Mouse (Mus musculus): Measurements from ENCODE around the gene Tnik. TPM values are rescaled to one million over a fixed set of nuclear protein-coding genes. Genes with fewer than 3 reads are reported as not detected.

Gene Tnik
- 1 to 10 TPM; 1.7 to 2.1 TPM for total RNA-seq (2023)

DNA sequence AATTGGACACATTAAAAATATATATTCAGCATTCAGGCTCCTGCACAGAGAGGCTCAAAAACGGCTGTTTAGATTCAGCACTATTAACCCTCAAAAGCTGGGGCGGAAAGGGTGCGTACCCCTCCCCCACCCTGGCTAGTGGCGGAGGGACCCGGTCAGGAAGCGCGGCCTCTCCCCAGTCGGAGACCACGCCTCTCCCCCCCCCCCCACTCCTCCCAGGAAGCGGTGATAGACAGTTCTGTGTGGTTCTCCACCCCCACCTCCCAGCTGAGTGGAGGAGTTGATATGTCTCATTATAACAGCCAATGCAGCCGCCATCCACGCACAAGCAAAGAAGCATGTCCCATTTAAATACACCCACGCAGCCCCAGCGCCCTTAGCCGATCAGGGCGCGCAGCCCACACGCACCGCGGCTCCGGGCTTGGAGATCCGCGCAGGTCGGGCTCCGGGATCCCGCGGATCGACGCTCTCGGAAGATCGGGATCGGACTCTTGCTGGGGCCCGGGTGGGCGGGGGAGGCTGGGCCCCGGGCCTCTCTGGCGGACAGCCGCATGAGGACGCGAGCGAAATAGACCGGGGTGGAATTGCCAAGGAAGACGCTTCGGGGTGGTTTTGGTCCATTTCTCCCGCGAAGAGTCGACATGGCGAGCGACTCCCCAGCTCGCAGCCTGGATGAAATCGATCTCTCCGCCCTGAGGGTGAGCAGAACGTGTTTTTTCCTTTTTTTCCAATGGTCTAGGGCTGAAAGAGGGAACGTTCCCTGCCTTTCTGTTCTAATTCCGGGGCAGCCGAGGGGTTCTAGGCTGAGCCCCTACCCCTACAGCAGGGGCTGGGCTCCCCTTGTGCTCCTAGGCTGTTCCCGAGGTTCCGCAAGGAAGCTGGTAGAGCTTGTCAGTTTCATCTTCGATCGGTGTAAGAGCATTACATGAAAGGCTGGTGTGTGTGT lies at the start of gene Tnik:
Gene Tnik (plus strand): TSS at position 213 of the 946 bp plus-strand sequence.

GRCm38 (mm10) chr3:28697797-28698196 lies 434.8 kb downstream of the Tnik start, which contains the start of gene Slc2a2:
Gene Slc2a2 (plus strand): TSS chr3:28697903.

All from neutrophil, adult 59 days (primary cell).